Mouse (Mus musculus) heart, embryonic 14.5 days (tissue): ENCODE data around the gene Bex2. TPM values are rescaled to one million over a fixed set of nuclear protein-coding genes. Genes with fewer than 3 reads are reported as not detected.
A peak's percentile ranks its signal among the peaks of the same experiment; 100 is the strongest.
"Not testable (repeated sequence)": the region's sequence is repeated elsewhere in the genome, so short reads cannot be mapped to it uniquely, and the experiment has no call there.

Source experiments
- ATAC-seq: fragments of 200-750 bp; cut with Nextera tagmentation; 2 replicates; pipeline ENCODE4 v1.8.0; 2017; ENCODE audit warnings: low read depth, moderate TSS enrichment; ENCODE audit not compliant: insufficient number of reproducible peaks, insufficient read depth, low FRiP score
- H3K27ac ChIP-seq, 2 experiments: fragments of 200-500 bp in 1 of 2; fragments of 300-500 bp in 1 of 2; sonication (generic) in 1 of 2; replicated peaks in 1 of 2; 2 replicates each; pipeline ENCODE4 v1.5.1; 2012 to 2014; ENCODE audit warnings: low read depth in 2 of 2, low read length in 2 of 2, control low read depth in 1 of 2, mild to moderate bottlenecking in 1 of 2, mixed read lengths in 1 of 2; ENCODE audit not compliant: control insufficient read depth in 1 of 2, insufficient read depth in 1 of 2
- H3K27me3 ChIP-seq: fragments of 300-500 bp; sonication (generic); 2 replicates; pipeline ENCODE4 v1.6.1; 2014; ENCODE audit warnings: mild to moderate bottlenecking, low read length, control low read depth; ENCODE audit not compliant: control insufficient read depth, insufficient read depth
- H3K36me3 ChIP-seq: fragments of 300-500 bp; sonication (generic); 2 replicates; pipeline ENCODE4 v1.6.1; 2014; ENCODE audit warnings: mild to moderate bottlenecking, control low read depth, low read length, mixed read lengths; ENCODE audit not compliant: control insufficient read depth, insufficient read depth
- H3K4me1 ChIP-seq, 2 experiments: fragments of 200-500 bp in 1 of 2; fragments of 300-500 bp in 1 of 2; sonication (generic) in 1 of 2; 2 replicates each; pipeline ENCODE4 v1.6.1; 2012 to 2014; ENCODE audit warnings: low read length in 2 of 2, control low read depth in 1 of 2, mixed read lengths in 1 of 2; ENCODE audit not compliant: control insufficient read depth in 2 of 2, insufficient read depth in 2 of 2
- H3K4me2 ChIP-seq: fragments of 300-500 bp; sonication (generic); 2 replicates; pipeline ENCODE4 v1.6.1; 2014; ENCODE audit warnings: mild to moderate bottlenecking, low read length
- H3K4me3 ChIP-seq, 2 experiments: fragments of 200-500 bp in 1 of 2; fragments of 300-500 bp in 1 of 2; sonication (generic) in 1 of 2; 2 replicates each; pipeline ENCODE4 v1.5.1; 2012 to 2014; ENCODE audit warnings: low read length in 2 of 2, mild to moderate bottlenecking in 2 of 2, control low read depth in 1 of 2, low read depth in 1 of 2, moderate library complexity in 1 of 2; ENCODE audit not compliant: control insufficient read depth in 1 of 2, insufficient read depth in 1 of 2
- H3K9ac ChIP-seq: fragments of 300-500 bp; sonication (generic); 2 replicates; pipeline ENCODE4 v1.6.1; 2014; ENCODE audit warnings: mild to moderate bottlenecking, low read length
- H3K9me3 ChIP-seq: fragments of 300-500 bp; sonication (generic); 2 replicates; pipeline ENCODE4 v1.6.1; 2016; ENCODE audit warnings: low read length, control low read depth; ENCODE audit not compliant: control insufficient read depth
- WGBS: fragments of 180-500 bp; shearing (Covaris S2); extraction: QIAGEN DNeasy Blood & Tissue Kit; methylation state at CpG from one replicate; pipeline ENCODE4 v1.1.7; 2014; 5-methylcytosine and 5-hydroxymethylcytosine counted together
- polyA plus RNA-seq: library from polyadenylated mRNA; unstranded; fragments of >200 nt; fragmentation: Nextera tagmentation; extraction: Ambion mirVana; gene quantifications from 2 replicates; pipeline ENCODE4 v1.2.1, GENCODE M21; 2014

The Bex2 gene
- polyA plus RNA-seq, 1 experiment from 2014 or later, result 18.9 TPM

GRCm38 (mm10) chrX:136032799-136033763 lies 35.0 kb downstream of the Bex2 start, which contains the start of gene Arxes1:
TSS of gene Arxes1 (plus strand) at chrX:136033367.
- WGBS, result 6% methylated on average over 9 of the region's 49 CpGs
- not testable (repeated sequence) for H3K27ac ChIP-seq, H3K4me1 ChIP-seq, H3K9ac ChIP-seq, H3K36me3 ChIP-seq, H3K9me3 ChIP-seq, H3K27me3 ChIP-seq
- peak within 1 kb of the TSS; percentile 53 for H3K4me2 ChIP-seq
- peak within 1 kb of the TSS; percentile 14 to 35 for H3K4me3 ChIP-seq
- peak; percentile 86 for ATAC-seq

GRCm38 (mm10) chrX:136030331-136030730 lies 37.7 kb downstream of the Bex2 start:
- H3K4me2 ChIP-seq, result no peak overlapping the region
- H3K36me3 ChIP-seq, result no peaks in the 10 kb centered on the region
- H3K4me1 ChIP-seq, result no peaks in the 10 kb centered on the region
- no peak overlapping the region for H3K4me3 ChIP-seq
- no peak for ATAC-seq
- no peak overlapping the region for H3K27ac ChIP-seq
- H3K9me3 ChIP-seq, result no peaks in the 10 kb centered on the region
- H3K9ac ChIP-seq, result no peak overlapping the region
- no peaks in the 10 kb centered on the region for H3K27me3 ChIP-seq
- whole genome bisulfite sequencing, result 71% methylated on average over 1 of the region's 1 CpGs

Other genes starting within 250 kb of the Bex2 start
- gene Gprasp2, start 229.2 kb downstream of the Bex2 start, polyA plus RNA-seq, result 20.7 and 21.5 TPM in 2 replicates
- 74.2 and 78.4 TPM in 2 replicates for gene Arxes2, start 74.4 kb downstream of the Bex2 start, polyA plus RNA-seq
- 27.5 and 27.6 TPM in 2 replicates for gene Arxes1, start 34.9 kb downstream of the Bex2 start, polyA plus RNA-seq
- gene Nxf3, start 17.0 kb upstream of the Bex2 start, polyA plus RNA-seq, result 0.42 and 0.59 TPM in 2 replicates
- 215 and 217 TPM in 2 replicates for gene Bex4, start 70.8 kb upstream of the Bex2 start, polyA plus RNA-seq
- gene Tceal8, start 104.1 kb upstream of the Bex2 start, polyA plus RNA-seq, result 263 and 279 TPM in 2 replicates
- 5.6 and 6.9 TPM in 2 replicates for gene Tceal5, start 135.6 kb upstream of the Bex2 start, polyA plus RNA-seq
- gene Tceal7, start 146.5 kb upstream of the Bex2 start, polyA plus RNA-seq, result 16.0 and 16.7 TPM in 2 replicates
- 232 and 239 TPM in 2 replicates for gene Bex1, start 147.3 kb upstream of the Bex2 start, polyA plus RNA-seq
- 488 and 515 TPM in 2 replicates for gene Tceal9, start 176.8 kb upstream of the Bex2 start, polyA plus RNA-seq
- 499 and 525 TPM in 2 replicates for gene Bex3, start 202.0 kb upstream of the Bex2 start, polyA plus RNA-seq